Mouse (Mus musculus): ENCODE data around the gene Akr1c18. TPM values are rescaled to one million over a fixed set of nuclear protein-coding genes. Genes with fewer than 3 reads are reported as not detected.

The Akr1c18 gene
- polyA plus RNA-seq, 1 experiment = not detected

- DNase-seq (ENCODE audit: low read depth, low spot score) = peak; percentile 32
- 28% methylated on average over 6 of the region's 6 CpGs for WGBS
Measured at GRCm38 (mm10) chr13:4110281-4111188, 39.9 kb downstream of the Akr1c18 start.

- DNase-seq (ENCODE audit: low read depth, low spot score) = no peak
Measured at GRCm38 (mm10) chr13:4102721-4103120, 47.7 kb downstream of the Akr1c18 start.

- DNase-seq (ENCODE audit: low read depth, low spot score) = no peak
Measured at GRCm38 (mm10) chr13:4101691-4102090, 48.8 kb downstream of the Akr1c18 start.

Other genes with a start within 250 kb of the Akr1c18 start
- gene Net1, start 232.4 kb downstream of the Akr1c18 start, polyA plus RNA-seq (2012; rRNA removed) = 63.8 and 88.6 TPM in 2 replicates
- gene Tubal3, start 232.4 kb downstream of the Akr1c18 start, polyA plus RNA-seq (2012; rRNA removed) = 60.8 and 84.5 TPM in 2 replicates
- 0.55 and 0.71 TPM in 2 replicates for gene Ucn3, start 205.3 kb downstream of the Akr1c18 start, polyA plus RNA-seq (2012; rRNA removed)
- 5.1 and 6.4 TPM in 2 replicates for gene Akr1c14, start 101.6 kb downstream of the Akr1c18 start, polyA plus RNA-seq (2012; rRNA removed)
- gene Akr1c13, start 40.5 kb upstream of the Akr1c18 start, polyA plus RNA-seq (2012; rRNA removed) = 26.4 and 30.3 TPM in 2 replicates
- 7.9 and 10.5 TPM in 2 replicates for gene Akr1c19, start 78.0 kb upstream of the Akr1c18 start, polyA plus RNA-seq (2012; rRNA removed)
- 25.0 and 27.4 TPM in 2 replicates for gene Akr1c12, start 128.8 kb upstream of the Akr1c18 start, polyA plus RNA-seq (2012; rRNA removed)